Mouse (Mus musculus): ENCODE measurements around the gene Pigf.

GRCm38 (mm10) chr17:86948801-86949200, 76.4 kb downstream of the Pigf start:
- TF ChIP-seq POLR2AphosphoS5 (IDR thresholded peaks at IDR 0.05; ENCODE audit: insufficient replicate concordance, low read depth, low read length) (no peak), GATA1 (IDR thresholded peaks at IDR 0.05; ENCODE audit: borderline replicate concordance, low read length) (no peak), CTCF (IDR thresholded peaks at IDR 0.05; ENCODE audit: low read depth, low read length) (no peak)
